Mouse (Mus musculus) MEL (cell line): Measurements from ENCODE around the gene Pofut1. TPM values are rescaled to one million over a fixed set of nuclear protein-coding genes. Genes with fewer than 3 reads are reported as not detected.

Experiments
- DNase-seq: peaks from one replicate; pipeline ENCODE4 v3.0.0; 2011; ENCODE audit warnings: low read depth, low spot score
- H3K27ac ChIP-seq: 2 replicates; pipeline ENCODE4 v1.5.1; 2012; ENCODE audit warnings: low read depth, mild to moderate bottlenecking, control low read depth, low read length, moderate library complexity; ENCODE audit not compliant: control insufficient read depth
- H3K27me3 ChIP-seq, 2 experiments: fragments of 150-350 bp in 1 of 2; sonication (generic) in 1 of 2; 2 replicates each; pipeline ENCODE4 v1.6.1; 2012; ENCODE audit warnings: low read length in 2 of 2, mild to moderate bottlenecking in 2 of 2, improper control_type of control experiment in 1 of 2, moderate library complexity in 1 of 2; ENCODE audit not compliant: insufficient read depth in 2 of 2, control insufficient read depth in 1 of 2
- H3K36me3 ChIP-seq, 2 experiments: 2 replicates each; pipeline ENCODE4 v1.6.1; 2012 to 2014; ENCODE audit warnings: low read length in 2 of 2, improper control_type of control experiment in 1 of 2, inconsistent platforms in 1 of 2, mild to moderate bottlenecking in 1 of 2; ENCODE audit not compliant: insufficient read depth in 2 of 2, control insufficient read depth in 1 of 2
- H3K4me1 ChIP-seq, 2 experiments: fragments of 150-350 bp in 1 of 2; sonication (generic) in 1 of 2; 2 replicates each; pipeline ENCODE4 v1.6.1; 2012; ENCODE audit warnings: low read length in 2 of 2, improper control_type of control experiment in 1 of 2, mild to moderate bottlenecking in 1 of 2; ENCODE audit not compliant: insufficient read depth in 2 of 2, control insufficient read depth in 1 of 2
- H3K4me3 ChIP-seq, 2 experiments: fragments of 150-350 bp in 1 of 2; sonication (generic) in 1 of 2; 2 replicates each; pipeline ENCODE4 v1.5.1; 2012; ENCODE audit warnings: low read depth in 2 of 2, low read length in 2 of 2, mild to moderate bottlenecking in 2 of 2, moderate library complexity in 2 of 2, control low read depth in 1 of 2, improper control_type of control experiment in 1 of 2; ENCODE audit not compliant: control insufficient read depth in 1 of 2, insufficient read depth in 1 of 2
- H3K79me2 ChIP-seq: 2 replicates; pipeline ENCODE4 v1.6.1; 2012; ENCODE audit warnings: mild to moderate bottlenecking, low read length, moderate library complexity; ENCODE audit not compliant: control insufficient read depth, poor library complexity, insufficient read depth
- H3K9ac ChIP-seq: 2 replicates; pipeline ENCODE4 v1.6.1; 2012; ENCODE audit warnings: low read depth, mild to moderate bottlenecking, control low read depth, low read length, moderate library complexity; ENCODE audit not compliant: control insufficient read depth, poor library complexity, severe bottlenecking
- H3K9me3 ChIP-seq: fragments of 150-350 bp; sonication (generic); replicated peaks from 2 replicates; pipeline ENCODE4 v1.6.1; 2012; ENCODE audit warnings: mild to moderate bottlenecking, low read length, improper control_type of control experiment, moderate library complexity; ENCODE audit not compliant: insufficient read depth
- BHLHE40 ChIP-seq: IDR thresholded peaks from 2 replicates; pipeline ENCODE4 v1.6.1; 2012; ENCODE audit warnings: low read depth, mild to moderate bottlenecking, inconsistent platforms, low read length, improper control_type of control experiment, borderline replicate concordance
- CHD1 ChIP-seq: IDR thresholded peaks from 2 replicates; pipeline ENCODE4 v1.6.1; 2012; ENCODE audit warnings: low read depth, mild to moderate bottlenecking, inconsistent platforms, low read length, improper control_type of control experiment
- CHD2 ChIP-seq: IDR thresholded peaks from 2 replicates; pipeline ENCODE4 v1.6.1; 2011; ENCODE audit warnings: low read length, improper control_type of control experiment
- CTCF ChIP-seq, 3 experiments: IDR thresholded peaks in 2 of 3; conservative IDR thresholded peaks in 1 of 3; 2 replicates each; pipeline ENCODE4 v1.5.1; 2011 to 2012; ENCODE audit warnings: low read length in 3 of 3, low read depth in 2 of 3, mild to moderate bottlenecking in 2 of 3, improper control_type of control experiment in 1 of 3, inconsistent platforms in 1 of 3, mixed read lengths in 1 of 3, moderate library complexity in 1 of 3; ENCODE audit not compliant: control insufficient read depth in 1 of 3, insufficient read depth in 1 of 3, poor library complexity in 1 of 3, severe bottlenecking in 1 of 3
- E2F4 ChIP-seq: IDR thresholded peaks from 2 replicates; pipeline ENCODE4 v1.6.1; 2011; ENCODE audit warnings: low read depth, low read length, improper control_type of control experiment, borderline replicate concordance
- ELF1 ChIP-seq: IDR thresholded peaks from 2 replicates; pipeline ENCODE4 v1.6.1; 2014; ENCODE audit warnings: low read depth, mild to moderate bottlenecking, inconsistent platforms, low read length, improper control_type of control experiment, moderate library complexity
- EP300 ChIP-seq, 2 experiments: IDR thresholded peaks; 2 replicates each; pipeline ENCODE4 v1.6.1; 2011; ENCODE audit warnings: improper control_type of control experiment in 2 of 2, low read length in 2 of 2, low read depth in 1 of 2, mild to moderate bottlenecking in 1 of 2
- ETS1 ChIP-seq: IDR thresholded peaks from 2 replicates; pipeline ENCODE4 v1.6.1; 2012; ENCODE audit warnings: low read depth, mild to moderate bottlenecking, inconsistent platforms, low read length, improper control_type of control experiment, moderate library complexity
- GABPA ChIP-seq: IDR thresholded peaks from 2 replicates; pipeline ENCODE4 v1.6.1; 2012; ENCODE audit warnings: low read depth, mild to moderate bottlenecking, inconsistent platforms, low read length, improper control_type of control experiment, moderate library complexity
- GATA1 ChIP-seq: IDR thresholded peaks from 2 replicates; pipeline ENCODE4 v1.6.1; 2011; ENCODE audit warnings: low read depth, low read length, improper control_type of control experiment
- HCFC1 ChIP-seq: IDR thresholded peaks from 2 replicates; pipeline ENCODE4 v1.6.1; 2012; ENCODE audit warnings: low read depth, mild to moderate bottlenecking, inconsistent platforms, low read length, improper control_type of control experiment, moderate library complexity
- JUND ChIP-seq: IDR thresholded peaks from 2 replicates; pipeline ENCODE4 v1.6.1; 2011; ENCODE audit warnings: low read depth, mild to moderate bottlenecking, improper control_type of control experiment, low read length
- KAT2A ChIP-seq: conservative IDR thresholded peaks from 2 replicates; pipeline ENCODE4 v1.6.1; 2012; ENCODE audit warnings: low read depth, low read length, improper control_type of control experiment, inconsistent platforms
- MAFK ChIP-seq: IDR thresholded peaks from 2 replicates; pipeline ENCODE4 v1.6.1; 2011; ENCODE audit warnings: low read depth, mild to moderate bottlenecking, low read length, improper control_type of control experiment, borderline replicate concordance
- MAX ChIP-seq: IDR thresholded peaks from 2 replicates; pipeline ENCODE4 v1.6.1; 2011; ENCODE audit warnings: low read length, improper control_type of control experiment
- MAZ ChIP-seq: IDR thresholded peaks from 2 replicates; pipeline ENCODE4 v1.6.1; 2012; ENCODE audit warnings: low read depth, mild to moderate bottlenecking, inconsistent platforms, low read length, improper control_type of control experiment
- MXI1 ChIP-seq: IDR thresholded peaks from 2 replicates; pipeline ENCODE4 v1.6.1; 2011; ENCODE audit warnings: mild to moderate bottlenecking, low read depth, low read length, improper control_type of control experiment
- MYB ChIP-seq: IDR thresholded peaks from 2 replicates; pipeline ENCODE4 v1.6.1; 2011; ENCODE audit warnings: mild to moderate bottlenecking, low read depth, low read length, improper control_type of control experiment
- MYC ChIP-seq: IDR thresholded peaks from 2 replicates; pipeline ENCODE4 v1.6.1; 2011; ENCODE audit warnings: low read depth, mild to moderate bottlenecking, low read length, improper control_type of control experiment, moderate library complexity
- NELFE ChIP-seq: IDR thresholded peaks from 2 replicates; pipeline ENCODE4 v1.6.1; 2011; ENCODE audit warnings: low read depth, low read length, improper control_type of control experiment
- NRF1 ChIP-seq: IDR thresholded peaks from 2 replicates; pipeline ENCODE4 v1.6.1; 2014; ENCODE audit warnings: low read depth, mild to moderate bottlenecking, inconsistent platforms, low read length, improper control_type of control experiment, moderate library complexity; ENCODE audit not compliant: poor library complexity, insufficient read depth, severe bottlenecking
- POLR2A ChIP-seq, 2 experiments: IDR thresholded peaks; 2 replicates each; pipeline ENCODE4 v1.6.1; 2011 to 2012; ENCODE audit warnings: low read length in 2 of 2, mild to moderate bottlenecking in 2 of 2, control low read depth in 1 of 2, improper control_type of control experiment in 1 of 2, low read depth in 1 of 2, moderate library complexity in 1 of 2; ENCODE audit not compliant: control insufficient read depth in 1 of 2, insufficient read depth in 1 of 2, poor library complexity in 1 of 2
- POLR2AphosphoS2 ChIP-seq: IDR thresholded peaks from 2 replicates; pipeline ENCODE4 v1.6.1; 2011; ENCODE audit warnings: low read length, improper control_type of control experiment
- POLR2AphosphoS5 ChIP-seq: IDR thresholded peaks from 2 replicates; pipeline ENCODE4 v1.6.1; 2012; ENCODE audit warnings: low read depth, borderline replicate concordance, mild to moderate bottlenecking, inconsistent platforms, low read length, moderate library complexity, mixed read lengths
- RAD21 ChIP-seq: IDR thresholded peaks from 2 replicates; pipeline ENCODE4 v1.6.1; 2011; ENCODE audit warnings: mild to moderate bottlenecking, low read depth, low read length, improper control_type of control experiment
- RCOR1 ChIP-seq: IDR thresholded peaks from 2 replicates; pipeline ENCODE4 v1.6.1; 2012; ENCODE audit warnings: low read depth, mild to moderate bottlenecking, inconsistent platforms, low read length, improper control_type of control experiment
- SIN3A ChIP-seq: IDR thresholded peaks from 2 replicates; pipeline ENCODE4 v1.6.1; 2012; ENCODE audit warnings: low read length, improper control_type of control experiment, inconsistent platforms
- SMC3 ChIP-seq: IDR thresholded peaks from 2 replicates; pipeline ENCODE4 v1.6.1; 2011; ENCODE audit warnings: low read depth, low read length, improper control_type of control experiment
- TAL1 ChIP-seq: IDR thresholded peaks from 2 replicates; pipeline ENCODE4 v1.6.1; 2012; ENCODE audit warnings: mild to moderate bottlenecking, inconsistent platforms, low read length, moderate library complexity, mixed read lengths
- TBP ChIP-seq: IDR thresholded peaks from 2 replicates; pipeline ENCODE4 v1.8.0; 2011; ENCODE audit warnings: low read depth, low read length, improper control_type of control experiment
- TCF12 ChIP-seq: IDR thresholded peaks from 2 replicates; pipeline ENCODE4 v1.6.1; 2014; ENCODE audit warnings: low read depth, mild to moderate bottlenecking, inconsistent platforms, low read length, improper control_type of control experiment, moderate library complexity
- UBTF ChIP-seq: IDR thresholded peaks from 2 replicates; pipeline ENCODE4 v1.6.1; 2012; ENCODE audit warnings: low read depth, mild to moderate bottlenecking, inconsistent platforms, low read length, improper control_type of control experiment, moderate library complexity, borderline replicate concordance; ENCODE audit not compliant: insufficient read depth
- USF1 ChIP-seq: IDR thresholded peaks from 2 replicates; pipeline ENCODE4 v1.6.1; 2014; ENCODE audit warnings: low read depth, mild to moderate bottlenecking, inconsistent platforms, low read length, improper control_type of control experiment, moderate library complexity
- USF2 ChIP-seq, 2 experiments: IDR thresholded peaks; 2 replicates each; pipeline ENCODE4 v1.6.1; 2011 to 2012; ENCODE audit warnings: improper control_type of control experiment in 2 of 2, low read length in 2 of 2, borderline replicate concordance in 1 of 2, inconsistent platforms in 1 of 2, low read depth in 1 of 2, mild to moderate bottlenecking in 1 of 2; ENCODE audit not compliant: insufficient read depth in 1 of 2
- ZC3H11A ChIP-seq: IDR thresholded peaks from 2 replicates; pipeline ENCODE4 v1.6.1; 2012; ENCODE audit warnings: low read depth, mild to moderate bottlenecking, inconsistent platforms, low read length, improper control_type of control experiment
- ZKSCAN1 ChIP-seq: IDR thresholded peaks from 2 replicates; pipeline ENCODE4 v1.6.1; 2012; ENCODE audit warnings: low read depth, mild to moderate bottlenecking, inconsistent platforms, low read length, improper control_type of control experiment, moderate library complexity
- ZMIZ1 ChIP-seq: IDR thresholded peaks from 2 replicates; pipeline ENCODE4 v1.6.1; 2012; ENCODE audit warnings: low read depth, mild to moderate bottlenecking, inconsistent platforms, low read length, improper control_type of control experiment, moderate library complexity
- ZNF384 ChIP-seq: IDR thresholded peaks from 2 replicates; pipeline ENCODE4 v1.6.1; 2012; ENCODE audit warnings: low read depth, mild to moderate bottlenecking, inconsistent platforms, low read length, improper control_type of control experiment
- polyA plus RNA-seq, 2 experiments: library from polyadenylated mRNA; stranded (reverse) in 1 of 2; unstranded in 1 of 2; fragments of >175 nt in 1 of 2; fragments of >200 nt in 1 of 2; gene quantifications; 2 replicates each; pipeline versions ENCODE4 v1.2.1 to v1.2.4; 2012; ENCODE audit warnings: low replicate concordance in 2 of 2, low read depth in 1 of 2; ENCODE audit not compliant: insufficient read length in 2 of 2, insufficient read depth in 1 of 2, missing spikeins in 1 of 2
- total RNA-seq: library from RNA; depleted of rRNA; stranded (reverse); fragments of 300-350 nt; gene quantifications from 2 replicates; pipeline ENCODE4 v1.2.3, GENCODE M21; 2012

Gene Pofut1
- total and polyA plus RNA-seq, 3 experiments = 20.2 to 28.7 TPM; not detected in 1

DNA sequence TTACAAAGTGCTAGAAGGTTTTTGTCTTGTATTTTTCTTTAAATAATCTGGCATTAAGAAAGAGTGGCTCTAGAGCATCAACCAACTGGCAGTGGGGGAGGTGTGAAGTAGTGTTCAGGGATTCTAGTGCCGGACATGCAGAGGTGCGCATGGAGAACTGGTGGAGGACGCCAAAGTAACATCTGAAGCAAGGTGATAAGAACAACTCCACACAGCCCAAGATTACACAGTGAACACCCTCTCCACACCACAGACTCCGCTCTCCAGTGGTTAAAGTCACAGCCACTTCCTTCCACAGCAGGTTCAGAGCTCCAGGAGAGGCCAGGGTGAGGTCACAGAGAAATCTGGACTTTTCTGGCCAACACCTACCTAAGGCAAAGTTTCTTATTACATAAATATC lies 13.4 kb upstream of the Pofut1 start:
- H3K4me3 ChIP-seq = no peak overlapping the region
- H3K9me3 ChIP-seq = no peaks in the 10 kb centered on the region
- H3K79me2 ChIP-seq = peaks cover 5% of the 10 kb centered on the region
- peak; percentile 75 for DNase-seq
- H3K4me1 ChIP-seq = peaks cover 15 to 39% of the 10 kb centered on the region in 2 experiments
- peaks cover 5 to 24% of the 10 kb centered on the region in 2 experiments for H3K36me3 ChIP-seq
- no peak overlapping the region for H3K9ac ChIP-seq
- no peaks in the 10 kb centered on the region for H3K27me3 ChIP-seq
- no peak overlapping the region for H3K27ac ChIP-seq
- TF ChIP-seq POLR2AphosphoS2 (peak; percentile 61; the same call in 1 of the 2 replicates), RAD21 (no peak), ELF1 (no peak), SIN3A (no peak), MXI1 (0 out of 2 replicates have a peak, but pooled peaks have one; percentile 45), JUND (no peak), UBTF (no peak), MAZ (no peak), TAL1 (peak; percentile 90), USF1 (no peak), ZKSCAN1 (no peak), MAX (no peak; the same call in 1 of the 2 replicates), ZC3H11A (no peak), NRF1 (no peak), TCF12 (peak; percentile 87), ZMIZ1 (no peak), TBP (no peak), KAT2A (no peak), HCFC1 (no peak), POLR2A (IDR thresholded peaks at IDR 0.05; ENCODE audit: control insufficient read depth in 1 of 2, insufficient read depth in 1 of 2, low read depth in 1 of 2, low read length in 2 of 2, poor library complexity in 1 of 2) (no peak), NELFE (no peak), POLR2AphosphoS5 (no peak), RCOR1 (peak; percentile 90), E2F4 (no peak), CTCF (IDR thresholded peaks at IDR 0.05 in 2 of 3, conservative IDR thresholded peaks at IDR 0.05 in 1 of 3; ENCODE audit: control insufficient read depth in 1 of 3, insufficient read depth in 1 of 3, low read depth in 2 of 3, low read length in 3 of 3, poor library complexity in 1 of 3, severe bottlenecking in 1 of 3) (no peak), CHD1 (no peak), MYC (no peak), EP300 (IDR thresholded peaks at IDR 0.05; ENCODE audit: low read depth in 1 of 2, low read length in 2 of 2) (peak; percentile 82 to 86), MYB (no peak), MAFK (no peak), ETS1 (peak; percentile 82), GABPA (no peak), BHLHE40 (peak; percentile 53), USF2 (IDR thresholded peaks at IDR 0.05; ENCODE audit: borderline replicate concordance in 1 of 2, insufficient read depth in 1 of 2, low read depth in 1 of 2, low read length in 2 of 2) (no peak), ZNF384 (no peak), GATA1 (peak; percentile 82), CHD2 (no peak), SMC3 (no peak)
